Mouse (Mus musculus) liver, adult 2 months (tissue): Measurements from ENCODE around the gene Zfp870.

Source experiments
- CTCF ChIP-seq: fragments of 200-500 bp; IDR thresholded peaks from 2 replicates; pipeline ENCODE4 v1.5.1; 2011; ENCODE audit warnings: low read depth, low read length, control low read depth
- POLR2A ChIP-seq: fragments of 200-500 bp; IDR thresholded peaks from 2 replicates; pipeline ENCODE4 v1.6.1; 2011; ENCODE audit warnings: low read length, control low read depth; ENCODE audit not compliant: insufficient read depth; ENCODE audit errors: extremely low read depth

DNA sequence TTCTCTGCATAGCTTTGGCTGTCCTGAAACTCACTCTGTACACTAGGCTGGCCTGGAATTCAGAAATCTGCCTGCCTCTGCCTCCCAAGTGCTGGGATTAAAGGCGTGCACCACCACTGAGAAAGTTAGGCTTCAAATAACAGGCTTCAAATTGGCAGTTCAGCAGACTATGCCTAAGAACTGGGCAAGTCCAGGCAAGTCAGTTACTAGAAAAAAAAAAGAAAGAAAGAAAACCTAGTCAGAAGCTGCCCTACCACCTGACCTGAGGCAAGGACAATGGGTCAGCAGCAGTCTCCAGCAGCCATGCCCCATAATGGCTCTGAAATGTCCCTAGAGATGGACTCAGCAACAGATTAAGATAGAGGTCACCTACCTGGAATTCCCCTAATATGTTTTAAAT is 20.0 kb downstream of the Zfp870 start:
- TF ChIP-seq POLR2A (no peak), CTCF (no peak)
